Mouse (Mus musculus) ovary, postnatal 36 days (tissue): ENCODE measurements around the gene Arhgef7.

Source experiments
- DNase-seq: peaks from one replicate; pipeline ENCODE4 v3.0.0; 2022; ENCODE audit warnings: low spot score, mixed read lengths

Arhgef7 gene

GRCm38 (mm10) chr8:11797729-11798479 is 70.4 kb downstream of the Arhgef7 start:
- DNase-seq: no peak

- no peak for DNase-seq
Observed at GRCm38 (mm10) chr8:11798480-11798867, 71.0 kb downstream of the Arhgef7 start.

GRCm38 (mm10) chr8:11799098-11799497 is 71.6 kb downstream of the Arhgef7 start:
- DNase-seq: no peak

GRCm38 (mm10) chr8:11800481-11800880 is 73.0 kb downstream of the Arhgef7 start:
- DNase-seq: no peak

GRCm38 (mm10) chr8:11801571-11801970 is 74.0 kb downstream of the Arhgef7 start:
- no peak for DNase-seq

- DNase-seq: no peak
Observed at GRCm38 (mm10) chr8:11804914-11805313, 77.4 kb downstream of the Arhgef7 start.

GRCm38 (mm10) chr8:11806252-11806651 is 78.7 kb downstream of the Arhgef7 start:
- no peak for DNase-seq

- DNase-seq: no peak
Observed at GRCm38 (mm10) chr8:11807361-11807760, 79.8 kb downstream of the Arhgef7 start.

- no peak for DNase-seq
Observed at GRCm38 (mm10) chr8:11808047-11808446, 80.5 kb downstream of the Arhgef7 start.

GRCm38 (mm10) chr8:11810426-11810825 is 82.9 kb downstream of the Arhgef7 start:
- DNase-seq: no peak

- DNase-seq: no peak
Observed at GRCm38 (mm10) chr8:11813801-11814200, 86.3 kb downstream of the Arhgef7 start.

GRCm38 (mm10) chr8:11815206-11815605 is 87.7 kb downstream of the Arhgef7 start:
- no peak for DNase-seq

- DNase-seq: no peak
Observed at GRCm38 (mm10) chr8:11820136-11820535, 92.6 kb downstream of the Arhgef7 start.

GRCm38 (mm10) chr8:11820568-11820967 is 93.0 kb downstream of the Arhgef7 start:
- DNase-seq: no peak

GRCm38 (mm10) chr8:11821451-11822206 is 94.1 kb downstream of the Arhgef7 start:
- DNase-seq: no peak

GRCm38 (mm10) chr8:11822550-11823060 is 95.1 kb downstream of the Arhgef7 start:
- no peak for DNase-seq

GRCm38 (mm10) chr8:11825756-11826155 is 98.2 kb downstream of the Arhgef7 start:
- no peak for DNase-seq

- no peak for DNase-seq
Observed at GRCm38 (mm10) chr8:11827312-11827711, 99.8 kb downstream of the Arhgef7 start.

GRCm38 (mm10) chr8:11830214-11831046 is 102.9 kb downstream of the Arhgef7 start:
- DNase-seq: no peak

GRCm38 (mm10) chr8:11831174-11831573 is 103.7 kb downstream of the Arhgef7 start:
- DNase-seq: no peak

GRCm38 (mm10) chr8:11831939-11832338 is 104.4 kb downstream of the Arhgef7 start:
- no peak for DNase-seq

GRCm38 (mm10) chr8:11833157-11833556 is 105.6 kb downstream of the Arhgef7 start:
- DNase-seq: no peak
